Mouse (Mus musculus) heart, adult 2 months (tissue): ENCODE results near the gene Hat1.

Experiments
- CTCF ChIP-seq: fragments of 200-600 bp; IDR thresholded peaks from 2 replicates; pipeline ENCODE4 v1.8.1; 2022; ENCODE audit warnings: antibody characterized with exemption, mild to moderate bottlenecking, moderate library complexity
- POLR2A ChIP-seq: fragments of 200-500 bp; IDR thresholded peaks from 2 replicates; pipeline ENCODE4 v1.6.1; 2011; ENCODE audit warnings: mild to moderate bottlenecking, low read depth, low read length, control low read depth; ENCODE audit not compliant: insufficient read depth

DNA sequence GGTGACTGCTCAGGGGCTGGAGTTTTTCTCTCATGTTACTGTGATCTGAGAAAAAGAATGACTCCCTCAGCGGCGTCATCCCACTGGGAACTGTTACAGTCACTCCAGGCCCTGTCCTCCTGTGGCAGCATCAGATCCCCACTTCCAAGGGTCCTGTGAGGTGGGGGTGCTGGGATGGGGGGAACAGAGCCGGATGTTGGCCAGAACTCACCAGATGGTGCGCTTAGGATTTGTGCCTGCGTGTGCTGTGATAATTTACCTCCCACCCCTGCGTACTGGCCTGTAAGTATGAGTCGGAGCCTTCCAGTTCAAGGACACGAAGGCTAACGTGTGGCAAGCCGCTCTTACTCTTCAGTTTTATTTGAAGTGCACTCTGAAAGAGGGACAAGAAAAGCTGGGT is 86.6 kb downstream of the Hat1 start:
- TF ChIP-seq POLR2A (no peak), CTCF (no peak)
